Mouse (Mus musculus) myocyte (in vitro differentiated cells): ENCODE results near the gene Slu7. TPM values are rescaled to one million over a fixed set of nuclear protein-coding genes. Genes with fewer than 3 reads are reported as not detected.

Experiments used
- H3K27me3 ChIP-seq: one replicate; pipeline ENCODE4 v1.6.1; 2011; ENCODE audit not compliant: control insufficient read depth, insufficient read depth, insufficient read length
- H3K36me3 ChIP-seq: one replicate; pipeline ENCODE4 v1.6.1; 2011; ENCODE audit not compliant: control insufficient read depth, insufficient read depth
- H3K4me2 ChIP-seq: one replicate; pipeline ENCODE4 v1.6.1; 2011; ENCODE audit warnings: low read depth, control low read depth
- H3K4me3 ChIP-seq: one replicate; pipeline ENCODE4 v1.5.1; 2011; ENCODE audit warnings: mild to moderate bottlenecking, control low read depth, moderate library complexity
- H3K79me2 ChIP-seq: one replicate; pipeline ENCODE4 v1.6.1; 2011; ENCODE audit not compliant: control insufficient read depth, insufficient read depth
- H3ac ChIP-seq: one replicate; pipeline ENCODE4 v1.6.1; 2011; ENCODE audit not compliant: control insufficient read depth, insufficient read length
- CEBPB ChIP-seq: IDR thresholded peaks from 2 replicates; pipeline ENCODE4 v1.6.1; 2011; ENCODE audit warnings: mild to moderate bottlenecking, moderate library complexity; ENCODE audit not compliant: poor library complexity, insufficient read depth, severe bottlenecking
- E2F4 ChIP-seq: IDR thresholded peaks from one replicate; pipeline ENCODE4 v1.6.1; 2011; ENCODE audit warnings: mild to moderate bottlenecking, control low read depth, moderate library complexity; ENCODE audit not compliant: insufficient read depth
- MAX ChIP-seq: IDR thresholded peaks from one replicate; pipeline ENCODE4 v1.6.1; 2011; ENCODE audit warnings: low read depth, mild to moderate bottlenecking, control low read depth
- MYOD1 ChIP-seq, 3 experiments: IDR thresholded peaks; one replicate each; pipeline ENCODE4 v1.6.1; 2011; ENCODE audit warnings: control low read depth in 2 of 3, low read depth in 2 of 3, mild to moderate bottlenecking in 2 of 3, moderate library complexity in 1 of 3; ENCODE audit not compliant: insufficient read length in 2 of 3, control insufficient read depth in 1 of 3
- MYOG ChIP-seq, 3 experiments: IDR thresholded peaks; one replicate each; pipeline ENCODE4 v1.6.1; 2011; ENCODE audit warnings: control low read depth in 2 of 3, low read depth in 2 of 3, mild to moderate bottlenecking in 2 of 3; ENCODE audit not compliant: insufficient read length in 2 of 3, control insufficient read depth in 1 of 3, insufficient read depth in 1 of 3
- POLR2A ChIP-seq: IDR thresholded peaks from one replicate; pipeline ENCODE4 v1.6.1; 2011; ENCODE audit warnings: low read depth, mild to moderate bottlenecking, control low read depth, moderate library complexity; ENCODE audit not compliant: insufficient read length
- POLR2AphosphoS2 ChIP-seq: IDR thresholded peaks from one replicate; pipeline ENCODE4 v1.6.1; 2011; ENCODE audit warnings: low read depth, control low read depth; ENCODE audit not compliant: insufficient read length
- REST ChIP-seq: IDR thresholded peaks from one replicate; pipeline ENCODE4 v1.6.1; 2011; ENCODE audit warnings: mild to moderate bottlenecking, control low read depth, moderate library complexity; ENCODE audit not compliant: insufficient read depth, insufficient read length
- SRF ChIP-seq: IDR thresholded peaks from one replicate; pipeline ENCODE4 v1.6.1; 2011; ENCODE audit warnings: low read depth; ENCODE audit not compliant: control insufficient read depth, insufficient read length
- TCF12 ChIP-seq: IDR thresholded peaks from one replicate; pipeline ENCODE4 v1.6.1; 2011; ENCODE audit warnings: mild to moderate bottlenecking, control low read depth; ENCODE audit not compliant: poor library complexity, insufficient read depth, severe bottlenecking
- TCF3 ChIP-seq: IDR thresholded peaks from one replicate; pipeline ENCODE4 v1.6.1; 2011; ENCODE audit warnings: low read depth, control low read depth; ENCODE audit not compliant: insufficient read length
- USF1 ChIP-seq: IDR thresholded peaks from one replicate; pipeline ENCODE4 v1.6.1; 2011; ENCODE audit warnings: low read depth, mild to moderate bottlenecking, control low read depth, moderate library complexity
- polyA plus RNA-seq: library from polyadenylated mRNA; unstranded; fragments of >200 nt; fragmentation: generic; extraction: Trizol; gene quantifications from one replicate; pipeline ENCODE4 v1.2.1, GENCODE M21; 2012; ENCODE audit warnings: missing spikeins

Slu7 gene
- polyA plus RNA-seq, 1 experiment: 22.0 TPM

- H3K4me2 ChIP-seq: no peak overlapping the region
- H3ac ChIP-seq: no peak overlapping the region
- no peaks in the 10 kb centered on the region for H3K79me2 ChIP-seq
- no peaks in the 10 kb centered on the region for H3K27me3 ChIP-seq
- H3K4me3 ChIP-seq: no peak overlapping the region
- no peaks in the 10 kb centered on the region for H3K36me3 ChIP-seq
- TF ChIP-seq TCF12 (no peak), MAX (no peak), REST (no peak), USF1 (no peak), MYOD1 (IDR thresholded peaks at IDR 0.05; ENCODE audit: control insufficient read depth in 1 of 3, insufficient read length in 2 of 3, low read depth in 2 of 3) (no peak), CEBPB (no peak), POLR2AphosphoS2 (no peak), TCF3 (no peak), POLR2A (no peak), SRF (no peak), MYOG (IDR thresholded peaks at IDR 0.05; ENCODE audit: control insufficient read depth in 1 of 3, insufficient read depth in 1 of 3, insufficient read length in 2 of 3, low read depth in 2 of 3) (no peak), E2F4 (no peak)
These were observed 45.1 kb upstream of the Slu7 start for GRCm38 (mm10) chr11:43388122-43389097.

GRCm38 (mm10) chr11:43389118-43389517, 44.4 kb upstream of the Slu7 start:
- no peaks in the 10 kb centered on the region for H3K36me3 ChIP-seq
- no peaks in the 10 kb centered on the region for H3K79me2 ChIP-seq
- H3ac ChIP-seq: no peak overlapping the region
- no peak overlapping the region for H3K4me3 ChIP-seq
- H3K27me3 ChIP-seq: no peaks in the 10 kb centered on the region
- H3K4me2 ChIP-seq: no peak overlapping the region
- no peak for TF ChIP-seq CEBPB
- TF ChIP-seq MAX: no peak
- no peak for TF ChIP-seq TCF3
- TF ChIP-seq USF1: no peak
- TF ChIP-seq POLR2A: no peak
- TF ChIP-seq E2F4: no peak
- no peak for TF ChIP-seq MYOG (IDR thresholded peaks at IDR 0.05; ENCODE audit: control insufficient read depth in 1 of 3, insufficient read depth in 1 of 3, insufficient read length in 2 of 3, low read depth in 2 of 3)
- no peak for TF ChIP-seq POLR2AphosphoS2

DNA sequence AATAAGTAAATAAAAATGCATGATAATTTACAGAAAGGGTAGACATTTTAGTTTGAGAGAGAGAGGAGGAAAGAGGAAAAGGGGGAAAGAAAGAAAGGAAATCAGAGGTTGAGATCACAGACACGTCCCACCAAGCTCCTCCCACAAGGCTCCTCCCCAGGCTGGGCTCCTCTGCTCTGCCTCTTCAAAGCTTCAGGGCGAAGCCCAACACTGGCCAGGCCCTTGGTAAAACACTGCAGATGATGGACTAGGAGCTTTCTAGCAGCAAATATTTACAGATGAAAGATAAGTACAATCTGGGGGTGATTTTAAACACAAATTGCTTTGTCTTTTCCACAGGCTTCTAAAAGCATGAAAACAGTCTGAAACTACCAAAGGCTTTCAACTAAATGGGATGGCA, 40.8 kb upstream of the Slu7 start:
- TF ChIP-seq USF1 (no peak), E2F4 (no peak), POLR2AphosphoS2 (no peak), SRF (no peak), REST (no peak), TCF3 (no peak), CEBPB (no peak), TCF12 (no peak), MYOD1 (IDR thresholded peaks at IDR 0.05; ENCODE audit: control insufficient read depth in 1 of 3, insufficient read length in 2 of 3, low read depth in 2 of 3) (no peak), POLR2A (no peak), MYOG (IDR thresholded peaks at IDR 0.05; ENCODE audit: control insufficient read depth in 1 of 3, insufficient read depth in 1 of 3, insufficient read length in 2 of 3, low read depth in 2 of 3) (no peak), MAX (no peak)
- no peaks in the 10 kb centered on the region for H3K79me2 ChIP-seq
- H3K4me2 ChIP-seq: no peak overlapping the region
- no peak overlapping the region for H3ac ChIP-seq
- H3K27me3 ChIP-seq: no peaks in the 10 kb centered on the region
- H3K4me3 ChIP-seq: no peak overlapping the region
- no peaks in the 10 kb centered on the region for H3K36me3 ChIP-seq

GRCm38 (mm10) chr11:43393325-43393724, 40.2 kb upstream of the Slu7 start:
- H3K4me3 ChIP-seq: no peak overlapping the region
- no peaks in the 10 kb centered on the region for H3K79me2 ChIP-seq
- H3K36me3 ChIP-seq: no peaks in the 10 kb centered on the region
- no peak for TF ChIP-seq MYOG (IDR thresholded peaks at IDR 0.05; ENCODE audit: control insufficient read depth in 1 of 3, insufficient read depth in 1 of 3, insufficient read length in 2 of 3, low read depth in 2 of 3)
- TF ChIP-seq USF1: no peak
- no peak for TF ChIP-seq SRF
- no peak for TF ChIP-seq TCF12
- TF ChIP-seq E2F4: no peak
- no peak for TF ChIP-seq POLR2A
- TF ChIP-seq CEBPB: no peak
- no peak for TF ChIP-seq MAX
- no peak for TF ChIP-seq TCF3
- TF ChIP-seq POLR2AphosphoS2: no peak
- no peak for TF ChIP-seq REST
- TF ChIP-seq MYOD1 (IDR thresholded peaks at IDR 0.05; ENCODE audit: control insufficient read depth in 1 of 3, insufficient read length in 2 of 3, low read depth in 2 of 3): no peak
- no peaks in the 10 kb centered on the region for H3K27me3 ChIP-seq
- no peak overlapping the region for H3ac ChIP-seq
- H3K4me2 ChIP-seq: no peak overlapping the region
